Mouse (Mus musculus) B cell, adult 2 months (primary cell): ENCODE data around the gene Baz1a.

Experiments
- DNase-seq, 2 experiments: peaks; one replicate each; pipeline ENCODE4 v3.0.0; 2022

Gene Baz1a

DNA sequence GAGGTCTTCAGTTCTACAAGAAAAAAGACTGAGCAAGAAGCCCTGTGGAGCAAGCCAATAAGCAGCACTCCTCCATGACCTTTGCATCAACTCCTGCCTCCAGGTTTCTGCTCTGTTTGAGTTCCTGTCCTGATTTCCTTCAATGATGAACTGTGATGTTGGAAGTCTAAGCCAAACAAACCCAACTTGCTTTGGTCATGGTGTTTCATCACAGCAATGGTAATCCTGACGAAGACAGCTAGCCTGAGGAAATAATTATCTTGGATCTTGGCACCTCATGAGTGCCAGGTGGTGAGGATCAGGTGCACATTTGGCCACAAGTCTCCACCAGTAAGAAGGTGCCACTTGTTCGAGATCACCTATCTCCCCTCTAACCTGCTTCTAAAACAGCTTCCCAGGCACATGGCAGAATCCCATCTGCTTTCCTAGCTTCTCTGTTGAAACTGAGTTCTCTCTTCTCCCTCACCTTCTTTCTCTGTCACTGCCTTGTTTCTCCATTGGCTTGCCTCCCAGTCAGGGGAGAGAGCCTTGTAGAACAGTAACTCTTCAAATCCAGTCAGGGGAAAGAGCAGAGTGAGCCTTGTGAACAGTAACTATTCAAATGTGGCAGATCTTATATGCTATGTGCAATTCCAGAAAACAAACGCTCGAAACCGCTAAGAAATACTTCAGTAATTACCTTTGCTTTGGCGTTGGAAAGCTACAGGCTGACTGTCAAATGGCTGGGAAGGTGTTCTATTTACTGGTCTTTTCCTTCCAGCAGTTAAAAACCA lies at the start of gene Baz1a:
Baz1a (minus strand) TSS at position 723 of the 773 bp plus-strand sequence.
- DNase-seq, result no peak

DNA sequence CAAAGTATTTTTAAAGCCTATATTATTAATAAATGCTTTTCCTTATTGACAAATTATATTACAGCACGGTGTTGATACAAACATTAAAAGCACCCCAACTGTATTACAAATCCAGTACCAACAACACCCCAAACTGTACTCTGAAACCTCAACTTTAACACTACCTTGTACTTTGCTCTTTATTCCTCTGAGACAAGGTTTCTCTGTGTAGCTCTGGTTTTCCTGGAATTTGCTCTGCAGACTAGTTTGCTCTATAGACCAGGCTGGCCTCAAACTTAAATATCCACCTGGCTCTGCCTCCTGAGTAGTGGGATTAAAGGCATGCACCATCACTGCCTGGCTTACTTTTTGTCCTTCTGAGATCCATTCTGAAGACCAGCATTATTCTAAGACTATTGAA lies 48.0 kb upstream of the Baz1a start:
- DNase-seq, result no peak

DNA sequence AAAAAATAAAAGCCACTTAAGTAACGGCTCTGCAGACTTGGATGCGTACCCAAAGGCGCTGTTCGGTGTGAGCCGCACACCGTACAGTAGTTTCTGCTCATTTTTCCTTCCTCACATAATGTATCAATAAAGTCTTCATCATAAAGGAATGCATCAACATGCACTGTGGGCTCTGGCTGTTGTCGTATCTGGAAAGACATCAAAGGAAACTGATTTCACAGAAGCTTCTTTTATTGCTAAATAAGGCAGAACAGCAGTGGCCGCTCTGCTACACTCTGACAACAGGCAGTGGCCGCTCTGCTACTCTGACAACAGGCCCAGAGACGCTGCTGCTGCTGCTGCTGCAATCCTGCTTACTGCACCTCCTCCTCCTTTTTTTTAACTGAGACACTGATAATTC lies 46.9 kb upstream of the Baz1a start:
- no peak for DNase-seq

DNA sequence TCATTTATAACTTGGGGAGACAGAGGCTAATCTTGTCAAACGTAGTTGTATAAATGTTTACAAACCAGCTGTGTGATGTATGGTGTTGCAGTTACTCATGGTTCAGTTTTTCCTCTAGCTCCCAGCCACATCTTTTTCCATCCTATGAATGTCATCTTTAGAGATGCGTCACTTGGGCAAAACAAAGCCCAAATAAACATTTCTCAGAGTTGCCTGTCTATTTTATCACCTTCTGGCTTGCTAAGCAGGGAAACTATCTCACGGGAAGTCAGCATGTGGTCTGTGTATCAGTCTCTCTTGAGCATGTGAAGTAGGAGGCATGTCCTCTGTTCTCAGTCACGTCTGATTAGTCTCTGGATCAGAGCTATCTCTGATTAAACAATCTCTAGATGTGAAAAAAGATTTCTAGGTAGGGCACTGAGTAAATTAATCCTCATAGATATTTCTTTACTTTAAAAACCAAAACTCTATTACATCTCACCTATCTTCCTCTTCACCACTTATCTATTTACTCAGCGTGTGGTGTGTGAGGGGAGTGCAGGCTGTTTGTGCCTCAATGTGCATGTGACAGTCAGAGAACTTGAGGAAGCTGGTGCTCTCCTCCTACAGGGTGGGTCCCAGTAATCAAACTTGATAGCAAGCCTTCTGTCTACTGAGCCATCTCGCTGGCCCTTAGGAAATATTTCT lies 46.2 kb upstream of the Baz1a start:
- no peak for DNase-seq

DNA sequence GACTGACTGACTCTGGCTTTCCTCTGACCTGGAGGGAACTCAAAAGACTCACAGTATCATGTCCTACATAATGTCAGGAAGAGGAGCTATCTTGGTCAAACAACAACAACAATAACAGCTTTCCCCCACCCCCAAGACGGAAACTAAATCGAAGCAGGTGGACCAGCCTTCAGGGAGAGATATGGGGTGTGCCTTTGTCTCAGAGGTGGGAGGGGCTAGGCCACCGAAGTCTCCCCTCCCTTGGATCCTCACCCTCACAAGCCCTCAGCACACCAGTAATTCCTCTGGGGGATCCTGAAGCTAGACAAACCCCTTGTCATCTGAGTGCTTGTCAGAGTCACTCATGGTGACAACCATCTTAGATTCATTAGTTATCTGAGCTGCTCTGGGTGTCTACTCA lies 45.7 kb upstream of the Baz1a start:
- DNase-seq, result no peak

DNA sequence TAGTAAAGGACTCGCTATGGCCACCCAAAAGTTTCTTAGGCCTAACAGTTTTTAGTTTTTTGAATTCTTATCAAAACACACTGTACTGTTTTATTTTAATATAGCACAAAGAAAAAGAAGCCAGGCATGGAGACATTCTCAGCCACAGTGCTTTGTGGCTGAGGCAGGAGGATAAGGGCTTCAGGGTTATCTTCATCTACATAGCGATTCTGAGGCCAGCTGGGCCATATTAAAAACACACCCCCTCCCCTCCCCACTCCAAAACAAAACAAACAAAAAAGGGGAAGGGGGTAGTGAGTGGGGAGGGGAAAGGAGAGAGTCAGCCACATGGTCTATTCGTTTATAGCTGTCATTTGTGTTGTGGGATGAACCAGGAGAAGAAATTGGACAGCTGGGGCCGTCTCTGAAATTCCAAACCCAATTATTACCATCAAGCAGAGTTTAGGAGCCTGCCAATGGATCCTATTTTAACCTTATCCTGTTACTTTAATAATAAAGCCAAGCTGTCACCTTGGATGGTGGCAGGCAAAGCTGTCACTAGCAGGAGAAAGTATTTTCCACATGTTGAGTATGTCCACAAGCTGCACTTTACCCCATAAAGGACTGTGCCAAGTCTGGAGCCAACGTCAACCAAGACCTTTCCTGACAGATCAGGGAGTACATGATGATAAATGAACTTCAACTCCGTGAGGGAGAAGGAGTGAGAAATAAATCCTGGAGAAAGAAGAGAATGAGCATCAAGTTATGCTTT lies 44.9 kb upstream of the Baz1a start:
- DNase-seq, result no peak

DNA sequence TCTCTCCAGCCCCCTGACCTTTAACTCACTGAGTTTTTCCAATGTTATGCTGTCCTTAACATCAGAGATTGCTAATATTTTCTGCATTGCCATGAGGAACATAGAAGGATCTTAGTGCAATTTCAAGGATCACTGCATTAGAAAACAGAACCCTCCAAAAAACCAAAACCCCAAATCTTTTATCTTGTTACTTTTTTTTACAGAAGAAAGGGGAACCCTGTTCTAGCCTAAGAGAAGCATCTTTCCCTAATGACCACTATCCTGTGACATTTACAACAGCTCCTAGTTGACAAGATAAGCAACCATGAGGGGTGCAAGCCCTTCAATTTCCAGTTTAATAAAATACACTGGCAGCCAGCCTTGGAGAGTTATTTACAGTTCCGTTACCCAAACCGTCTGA lies 42.6 kb upstream of the Baz1a start:
- DNase-seq, result no peak

DNA sequence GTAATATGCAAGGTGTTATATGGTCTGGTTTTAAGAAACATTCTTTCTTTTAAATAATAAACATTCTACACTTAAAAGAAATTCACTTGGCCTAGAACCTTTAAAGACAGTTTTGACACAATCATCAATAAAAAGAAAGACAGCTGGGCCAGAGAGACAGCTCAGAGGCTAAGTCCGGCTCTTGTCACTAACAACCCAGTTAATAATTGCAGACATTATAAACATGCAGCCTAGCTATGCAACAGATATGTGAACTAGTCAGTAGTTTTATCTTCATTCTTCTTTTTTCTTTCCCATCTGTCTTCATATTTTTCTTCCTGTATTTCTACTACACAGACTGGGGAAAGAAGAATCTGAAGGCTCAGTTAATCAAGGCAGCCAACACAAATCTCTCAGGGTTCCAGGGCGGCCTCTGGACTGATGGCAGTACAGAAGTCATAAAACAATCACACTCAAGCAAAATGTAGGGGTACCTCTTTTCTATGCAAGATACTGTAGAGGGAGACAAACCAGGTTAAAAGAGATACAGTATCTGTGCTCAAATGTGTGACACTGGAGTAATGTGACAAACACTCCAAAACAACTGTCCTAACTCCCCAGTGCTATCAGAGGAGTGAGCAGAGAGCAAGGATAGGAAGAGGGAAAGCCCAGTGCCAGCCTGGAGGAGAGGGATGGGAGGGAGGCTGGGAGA lies 40.5 kb upstream of the Baz1a start:
- DNase-seq, result no peak

DNA sequence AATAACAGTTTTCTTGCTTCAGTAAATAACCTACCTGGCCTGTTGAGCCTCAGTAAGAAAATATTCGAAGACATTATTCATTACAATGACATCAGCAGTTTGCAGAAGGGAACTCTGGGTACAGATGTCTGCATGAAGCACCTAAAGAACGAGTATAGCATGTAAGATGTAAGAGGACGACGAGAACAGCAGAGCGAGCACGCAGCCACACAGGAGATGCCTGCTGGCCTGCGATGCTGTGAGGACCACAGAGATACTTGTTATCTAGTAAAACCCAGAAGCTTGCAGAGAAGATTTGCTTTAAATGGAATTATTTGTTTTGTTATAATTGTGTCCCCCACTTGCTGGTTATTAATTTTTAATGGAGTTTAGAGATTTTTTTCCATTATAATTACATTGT lies 39.1 kb upstream of the Baz1a start:
- DNase-seq, result no peak

DNA sequence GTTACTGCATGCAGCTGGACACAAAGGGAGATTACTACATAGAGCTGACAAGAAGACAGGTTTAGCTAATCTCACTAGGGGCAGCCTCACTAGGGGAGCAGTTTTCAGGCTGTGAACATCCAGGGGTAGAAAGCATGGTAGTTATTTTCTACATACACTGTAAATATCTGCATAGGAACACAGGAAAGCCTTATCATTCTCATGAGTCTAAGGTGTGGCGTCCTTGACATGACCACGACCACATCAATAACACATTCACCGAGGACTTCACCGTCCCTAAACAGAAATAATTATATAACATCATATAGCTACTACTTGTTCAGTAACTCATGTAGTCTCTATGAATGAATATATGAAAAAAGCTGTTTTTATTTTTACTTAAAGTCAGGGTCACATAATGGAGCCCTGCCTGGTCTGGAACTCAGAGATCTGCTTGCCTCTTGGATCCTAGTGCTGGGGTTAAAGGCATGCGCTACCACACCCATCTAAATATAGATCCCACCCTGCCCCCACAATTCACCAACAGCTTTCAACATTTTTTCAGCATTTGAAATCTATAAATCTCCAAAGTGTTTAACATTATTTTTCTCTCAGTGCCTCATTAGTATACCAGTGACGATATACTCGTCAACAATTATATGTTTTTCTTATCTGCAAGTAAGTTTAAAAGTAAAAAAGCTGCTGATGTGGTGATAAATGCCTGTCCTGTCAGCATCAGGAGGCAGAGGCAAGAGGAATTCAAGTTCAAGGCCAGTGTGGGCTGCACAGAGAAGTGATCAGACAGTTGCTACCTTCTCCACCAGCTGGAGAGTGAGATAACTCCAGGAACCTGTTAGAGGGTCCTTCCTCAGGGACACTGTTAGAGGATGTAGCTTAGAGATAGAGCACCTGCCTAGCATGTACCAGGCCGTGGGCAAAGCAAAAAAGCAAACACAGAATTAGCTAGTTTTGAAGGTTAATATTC lies 37.3 kb upstream of the Baz1a start:
- DNase-seq, result no peak

DNA sequence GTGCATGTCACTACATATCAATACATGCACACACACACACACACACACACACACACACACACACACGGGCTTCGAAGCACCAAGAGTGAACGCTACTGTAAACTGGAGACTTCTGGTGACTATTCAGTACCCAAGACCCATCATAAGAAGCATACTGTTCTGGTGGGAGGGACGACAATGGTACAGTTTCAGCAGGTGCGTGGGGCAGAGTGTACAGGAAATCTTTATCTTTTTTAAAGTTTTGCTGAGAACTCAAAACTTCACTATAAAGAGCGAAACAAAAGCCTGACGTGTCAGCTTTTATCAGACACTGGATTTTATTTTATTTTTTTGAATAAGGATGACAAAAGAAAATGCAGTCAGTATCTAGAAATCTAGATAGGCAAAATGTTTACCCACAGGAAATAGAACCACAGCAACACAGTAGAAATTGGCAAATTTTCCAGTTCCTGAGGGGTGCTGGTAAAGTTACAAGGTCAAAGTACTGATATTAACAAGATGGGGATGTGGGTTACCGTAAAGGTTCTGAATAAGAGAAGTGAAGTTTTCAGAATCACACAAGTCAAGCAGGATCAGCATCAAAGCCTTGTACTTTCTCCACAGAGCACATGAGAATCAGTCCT lies 35.7 kb upstream of the Baz1a start:
- DNase-seq, result no peak

DNA sequence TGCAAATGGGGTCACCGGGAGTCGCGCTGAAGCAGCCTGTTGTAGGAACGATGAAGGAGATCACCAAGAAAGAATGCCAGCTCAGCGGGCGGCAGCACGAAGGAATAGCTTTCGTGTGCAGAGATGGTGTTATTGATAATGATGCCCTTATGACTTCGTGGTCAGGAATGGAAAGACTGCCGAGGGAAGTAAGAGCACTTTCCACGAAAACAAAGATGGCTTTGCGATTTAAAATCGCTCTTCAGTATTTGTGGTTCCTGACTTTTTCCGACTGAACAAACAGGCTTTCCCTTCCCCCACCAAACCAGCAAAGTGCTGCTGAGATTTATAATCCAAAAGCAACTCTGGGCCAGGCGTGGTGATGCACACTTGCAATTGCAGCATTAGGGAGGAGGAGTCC lies 26.9 kb upstream of the Baz1a start:
- DNase-seq, result no peak

DNA sequence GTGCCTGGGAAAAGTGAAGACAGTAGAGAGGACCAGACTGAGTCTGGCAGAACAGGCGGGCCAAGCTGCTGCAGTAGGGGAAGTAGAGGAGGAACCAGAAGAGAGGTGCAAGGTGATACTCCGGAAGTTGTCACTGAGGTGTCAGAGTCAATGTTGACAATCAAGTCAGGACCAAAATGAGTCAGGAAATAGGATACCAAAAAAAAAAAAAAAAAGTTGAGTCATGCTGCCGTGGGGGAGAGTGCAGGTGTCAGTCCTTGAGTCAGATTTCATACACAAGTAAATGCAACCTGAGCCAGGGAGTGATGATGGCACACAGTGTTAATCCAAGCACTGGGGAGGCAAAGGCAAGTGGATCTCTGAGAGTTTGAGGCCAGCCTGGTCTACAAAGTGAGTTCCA lies 12.9 kb upstream of the Baz1a start:
- DNase-seq, result peak; percentile 23 to 36

DNA sequence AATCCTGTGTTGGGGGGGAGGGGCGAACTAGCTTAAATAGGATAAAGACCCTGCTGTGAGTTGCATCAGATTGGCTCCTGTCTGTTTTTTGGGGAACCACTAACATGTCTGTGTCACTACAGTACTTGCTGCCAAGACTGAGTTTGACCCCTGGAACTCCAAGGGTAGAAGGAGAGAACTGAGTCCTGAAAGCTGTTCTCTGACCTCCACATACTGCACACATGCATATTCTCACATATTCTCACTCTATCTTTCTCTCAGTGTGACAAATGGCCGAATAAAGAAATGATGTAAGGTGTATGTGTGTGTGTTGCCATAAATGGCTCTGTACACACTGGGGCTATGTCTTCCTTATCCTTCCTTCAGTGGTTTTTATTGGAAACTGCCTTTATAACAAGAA lies 9.1 kb upstream of the Baz1a start:
- DNase-seq, result no peak

DNA sequence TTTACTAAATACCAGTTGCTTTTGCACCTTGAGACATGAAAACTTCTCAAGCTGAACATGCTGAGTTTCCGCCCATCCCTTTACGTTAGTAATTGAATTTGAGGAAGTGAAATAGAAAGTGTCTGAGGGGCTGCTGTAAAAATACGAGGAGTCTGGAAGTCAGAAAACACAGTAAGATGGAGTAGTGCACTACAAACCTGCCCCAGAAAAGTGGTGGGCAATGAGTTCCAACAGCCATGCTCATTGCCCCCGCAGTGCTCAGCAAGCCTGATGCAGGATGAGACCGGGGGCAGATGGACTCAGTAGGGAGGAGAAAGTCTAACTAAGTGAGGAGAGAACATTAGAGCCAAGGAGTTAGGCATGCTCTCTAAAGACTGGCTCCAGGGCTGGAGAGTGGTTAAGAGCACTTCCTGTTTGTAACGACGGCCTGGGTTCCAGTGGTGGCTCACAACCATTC lies 5.3 kb upstream of the Baz1a start:
- DNase-seq, result peak; percentile 72 to 74

DNA sequence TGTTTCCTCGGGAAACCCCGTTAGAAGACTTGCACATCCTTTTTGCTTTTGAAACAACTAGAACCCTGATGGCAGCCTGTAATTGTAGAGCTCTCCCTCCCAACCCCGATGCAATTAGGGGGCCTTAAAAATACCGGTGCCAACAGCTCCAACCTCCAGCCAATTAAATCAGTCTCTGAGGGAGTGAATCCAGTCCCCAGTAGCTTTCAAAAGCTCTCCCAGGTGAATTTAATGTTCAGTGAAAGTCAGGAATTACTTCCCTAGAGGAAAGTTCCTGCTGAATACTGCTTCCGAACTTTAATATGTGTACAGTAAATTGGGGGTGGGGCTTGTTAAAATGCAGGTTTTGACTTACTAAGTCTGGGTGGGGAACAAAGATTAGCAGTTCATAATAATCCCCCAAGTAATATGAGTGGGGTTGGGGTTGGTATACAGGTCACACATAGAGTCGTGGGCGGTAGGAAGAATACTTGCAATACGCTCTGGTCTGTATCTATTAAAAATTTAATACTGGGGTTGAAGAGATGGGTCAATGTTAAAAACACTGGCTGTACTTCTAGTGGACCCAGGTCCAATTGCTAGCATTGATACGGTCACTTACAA lies 3.1 kb upstream of the Baz1a start:
- DNase-seq, result no peak

DNA sequence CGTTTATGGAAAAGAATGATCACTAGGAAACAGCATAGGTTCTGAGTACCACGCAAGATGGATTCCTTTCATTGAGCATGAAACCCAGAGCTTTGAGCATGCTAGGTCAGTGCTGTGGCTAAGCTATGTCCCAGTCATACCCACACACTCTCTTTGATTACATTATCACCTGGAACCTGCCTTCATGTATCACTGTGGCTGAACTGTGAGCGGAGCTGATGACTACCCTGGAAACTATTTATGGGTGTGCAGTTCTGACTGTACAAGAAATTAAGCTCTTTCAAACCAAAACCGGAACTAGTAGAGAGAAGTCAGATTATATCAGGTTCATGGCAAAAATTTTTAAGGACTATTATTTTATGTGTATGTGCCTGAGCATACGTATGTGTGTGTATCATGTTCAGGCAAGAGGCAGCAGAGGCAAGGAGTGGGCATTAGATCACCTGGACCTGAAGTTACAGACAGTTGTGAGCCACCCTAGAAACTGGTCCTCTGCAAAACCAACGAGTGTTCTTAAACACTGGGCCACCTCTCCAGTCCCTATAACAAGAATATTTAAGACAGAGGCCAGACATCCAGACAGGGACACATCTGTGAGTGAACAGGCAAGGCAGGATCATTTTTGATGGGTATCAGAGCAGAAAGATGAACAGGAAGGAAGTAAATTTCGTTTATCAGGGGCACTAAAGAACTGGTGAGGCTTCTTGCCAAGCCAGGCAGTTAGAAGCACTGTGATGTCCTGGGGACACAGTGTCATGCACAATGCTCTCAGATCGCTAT lies 2.4 kb upstream of the Baz1a start:
- DNase-seq, result peak; percentile 38 to 47

DNA sequence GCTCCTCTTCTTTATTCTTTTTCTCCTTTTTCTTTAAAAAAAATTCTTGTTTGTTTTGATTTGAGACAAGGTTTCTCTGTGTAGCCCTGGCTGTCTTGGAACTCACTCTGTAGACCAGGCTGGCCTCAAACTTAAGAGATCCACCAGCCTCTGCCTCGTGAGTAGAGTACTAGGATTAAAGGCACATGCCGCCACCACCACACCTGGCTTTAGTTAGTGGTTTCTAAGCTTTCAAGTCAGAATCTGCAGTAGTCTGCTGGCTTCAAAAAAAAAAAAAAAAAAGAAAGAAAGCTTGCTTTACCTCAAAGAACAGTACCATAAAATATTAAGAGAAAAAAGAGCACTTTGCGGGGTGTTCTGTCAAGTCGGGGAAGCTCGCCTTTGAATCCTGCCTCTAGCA lies 1.3 kb upstream of the Baz1a start:
- no peak for DNase-seq

DNA sequence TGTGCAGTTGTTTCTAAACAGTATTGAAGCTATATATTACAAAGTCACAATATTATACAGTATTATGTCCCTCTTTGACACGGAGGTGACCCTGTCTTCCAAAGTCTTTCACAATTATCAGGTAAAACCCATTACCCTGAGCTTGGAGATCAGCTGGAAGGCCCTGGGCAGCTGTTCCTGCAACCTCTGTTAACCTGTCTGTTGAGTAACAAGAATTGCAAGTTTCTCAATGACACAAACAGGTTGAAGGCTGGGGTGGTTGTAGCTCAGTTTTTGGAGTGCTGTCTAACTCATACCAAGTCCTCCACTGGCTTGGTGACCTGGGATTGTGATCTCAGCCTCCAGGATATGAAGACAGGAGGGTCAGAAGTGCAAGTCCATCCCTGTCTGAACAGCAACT lies 1.1 kb downstream of the Baz1a start:
- no peak for DNase-seq

DNA sequence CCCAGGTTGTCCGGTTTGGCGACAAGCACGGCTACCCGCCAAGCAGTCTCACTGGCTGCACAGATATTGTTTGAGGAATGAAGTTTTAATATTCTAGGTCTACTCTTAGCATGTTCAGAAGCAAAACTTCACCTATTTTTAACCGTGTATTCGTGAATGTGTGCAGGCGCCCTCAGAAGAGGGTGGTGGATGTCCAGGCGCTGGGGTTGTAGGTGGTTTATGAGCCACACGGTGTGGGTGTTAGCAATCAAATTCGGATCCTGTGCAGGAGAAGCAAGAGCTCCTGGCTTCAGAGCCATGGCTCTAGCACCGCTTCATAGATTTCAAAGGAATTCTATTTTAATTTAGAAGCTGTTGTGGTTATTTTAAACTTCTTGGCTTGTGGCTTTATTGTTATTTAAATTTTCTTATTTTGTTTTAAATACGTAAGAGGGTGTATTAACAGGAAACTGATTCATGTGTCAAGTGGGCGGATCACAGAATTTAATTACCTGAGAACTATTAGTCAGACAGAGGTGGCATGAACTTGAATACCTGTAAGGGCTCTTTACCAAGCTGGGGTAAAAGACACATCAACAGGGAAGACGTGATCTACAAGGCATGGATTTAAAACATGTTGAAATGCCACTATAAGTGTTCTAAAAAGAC lies 6.7 kb downstream of the Baz1a start:
- no peak for DNase-seq
